Mouse (Mus musculus) stomach, postnatal 0 days (tissue): ENCODE measurements around the gene 1700028K03Rik. TPM values are rescaled to one million over a fixed set of nuclear protein-coding genes. Genes with fewer than 3 reads are reported as not detected.

Experiments used
- ATAC-seq: fragments of 200-750 bp; cut with Nextera tagmentation; 2 replicates; pipeline ENCODE4 v1.8.0; 2017; ENCODE audit not compliant: low FRiP score, low TSS enrichment
- DNase-seq: peaks from one replicate; pipeline ENCODE4 v3.0.0-alpha.2; 2016; ENCODE audit warnings: low spot score
- H3K27ac ChIP-seq: fragments of 300-500 bp; sonication (generic); replicated peaks from 2 replicates; pipeline ENCODE4 v1.5.1; 2014; ENCODE audit warnings: mild to moderate bottlenecking, control low read depth
- H3K27me3 ChIP-seq: fragments of 300-500 bp; sonication (generic); 2 replicates; pipeline ENCODE4 v1.6.1; 2014; ENCODE audit warnings: low read length; ENCODE audit not compliant: control insufficient read depth, insufficient read depth
- H3K36me3 ChIP-seq: fragments of 300-500 bp; sonication (generic); 2 replicates; pipeline ENCODE4 v1.6.1; 2014; ENCODE audit warnings: low read length, mixed read lengths; ENCODE audit not compliant: control insufficient read depth, insufficient read depth
- H3K4me1 ChIP-seq: fragments of 300-500 bp; sonication (generic); replicated peaks from 2 replicates; pipeline ENCODE4 v1.6.1; 2014; ENCODE audit warnings: antibody characterized with exemption; ENCODE audit not compliant: control insufficient read depth, insufficient read depth
- H3K4me2 ChIP-seq: fragments of 300-500 bp; sonication (generic); replicated peaks from 2 replicates; pipeline ENCODE4 v1.6.1; 2014; ENCODE audit warnings: low read depth, mild to moderate bottlenecking, control low read depth, moderate library complexity
- H3K4me3 ChIP-seq: fragments of 300-500 bp; sonication (generic); 2 replicates; pipeline ENCODE4 v1.5.1; 2014; ENCODE audit warnings: low read depth, low read length, control low read depth
- H3K9ac ChIP-seq: fragments of 300-500 bp; sonication (generic); 2 replicates; pipeline ENCODE4 v1.6.1; 2014; ENCODE audit warnings: mild to moderate bottlenecking, low read length, control low read depth, mixed read lengths
- H3K9me3 ChIP-seq: fragments of 300-500 bp; sonication (generic); 2 replicates; pipeline ENCODE4 v1.6.1; 2016; ENCODE audit warnings: low read length; ENCODE audit not compliant: control insufficient read depth
- CTCF ChIP-seq: IDR thresholded peaks from 2 replicates; pipeline ENCODE4 v1.5.1; 2016; ENCODE audit warnings: antibody characterized with exemption, low read depth, mild to moderate bottlenecking, moderate library complexity
- EP300 ChIP-seq: optimal IDR thresholded peaks from 2 replicates; pipeline ENCODE3; 2016; ENCODE audit warnings: antibody characterized with exemption
- WGBS: fragments of 180-500 bp; shearing (Covaris S2); extraction: QIAGEN DNeasy Blood & Tissue Kit; methylation state at CpG from one replicate; pipeline ENCODE4 v1.1.7; 2014; 5-methylcytosine and 5-hydroxymethylcytosine counted together
- polyA plus RNA-seq: library from polyadenylated mRNA; unstranded; fragments of >200 nt; fragmentation: Nextera tagmentation; extraction: Ambion mirVana; gene quantifications from 2 replicates; pipeline ENCODE4 v1.2.1, GENCODE M21; 2015

1700028K03Rik gene
- polyA plus RNA-seq, 1 experiment from 2014 or later = 0.04 TPM

- Histone ChIP-seq H3K9me3 (no peaks in the 10 kb centered on the region), H3K4me2 (no peak overlapping the region), H3K27ac (no peak overlapping the region), H3K4me3 (no peak overlapping the region), H3K4me1 (no peaks in the 10 kb centered on the region), H3K9ac (no peak overlapping the region), H3K36me3 (no peaks in the 10 kb centered on the region), H3K27me3 (no peaks in the 10 kb centered on the region)
- DNase-seq (no peak), ATAC-seq (0 out of 2 replicates have a peak, but pooled peaks have one; percentile 10)
- TF ChIP-seq CTCF (no peak), EP300 (no peak)
- 52% methylated on average over 4 of the region's 4 CpGs for WGBS
These were observed 11.4 kb downstream of the 1700028K03Rik start for GRCm38 (mm10) chr5:107545927-107546326.

GRCm38 (mm10) chr5:107547955-107548354 is 13.4 kb downstream of the 1700028K03Rik start:
- DNase-seq = no peak
- Histone ChIP-seq H3K27ac (no peak overlapping the region), H3K4me1 (no peaks in the 10 kb centered on the region), H3K9me3 (no peaks in the 10 kb centered on the region), H3K9ac (no peak overlapping the region), H3K27me3 (no peaks in the 10 kb centered on the region), H3K36me3 (no peaks in the 10 kb centered on the region), H3K4me3 (no peak overlapping the region), H3K4me2 (no peak overlapping the region)
- no peak for TF ChIP-seq CTCF
- no peak for TF ChIP-seq EP300
- WGBS = 81% methylated on average over 3 of the region's 3 CpGs
- no peak for ATAC-seq

GRCm38 (mm10) chr5:107548444-107548843 is 13.9 kb downstream of the 1700028K03Rik start:
- H3K27ac ChIP-seq = no peak overlapping the region
- no peaks in the 10 kb centered on the region for H3K9me3 ChIP-seq
- no peaks in the 10 kb centered on the region for H3K27me3 ChIP-seq
- no peaks in the 10 kb centered on the region for H3K4me1 ChIP-seq
- no peak overlapping the region for H3K4me2 ChIP-seq
- TF ChIP-seq CTCF (no peak), EP300 (no peak)
- no peak for ATAC-seq
- DNase-seq = no peak
- no peaks in the 10 kb centered on the region for H3K36me3 ChIP-seq
- 77% methylated on average over 3 of the region's 3 CpGs for WGBS
- H3K4me3 ChIP-seq = no peak overlapping the region
- no peak overlapping the region for H3K9ac ChIP-seq

GRCm38 (mm10) chr5:107554336-107554735 is 19.8 kb downstream of the 1700028K03Rik start:
- Histone ChIP-seq H3K9ac (no peak overlapping the region), H3K36me3 (0 out of 2 replicates have a peak, but pooled peaks cover 5% of the 10 kb centered on the region), H3K27ac (no peak overlapping the region), H3K4me2 (no peak overlapping the region), H3K4me1 (no peaks in the 10 kb centered on the region), H3K4me3 (no peak overlapping the region), H3K27me3 (no peaks in the 10 kb centered on the region), H3K9me3 (no peaks in the 10 kb centered on the region)
- 62% methylated on average over 5 of the region's 5 CpGs for WGBS
- no peak for DNase-seq
- TF ChIP-seq CTCF = no peak
- no peak for TF ChIP-seq EP300
- ATAC-seq = no peak

GRCm38 (mm10) chr5:107556969-107557368 is 22.5 kb downstream of the 1700028K03Rik start:
- H3K9ac ChIP-seq = no peak overlapping the region
- no peak overlapping the region for H3K27ac ChIP-seq
- no peak for TF ChIP-seq CTCF
- no peak for TF ChIP-seq EP300
- H3K36me3 ChIP-seq = peaks cover 7% of the 10 kb centered on the region; the same call in 1 of the 2 replicates
- no peak for ATAC-seq
- H3K9me3 ChIP-seq = no peaks in the 10 kb centered on the region
- no peak for DNase-seq
- H3K4me2 ChIP-seq = no peak overlapping the region
- H3K4me1 ChIP-seq = no peaks in the 10 kb centered on the region
- WGBS = 50% methylated on average over 3 of the region's 3 CpGs
- H3K27me3 ChIP-seq = no peaks in the 10 kb centered on the region
- H3K4me3 ChIP-seq = no peak overlapping the region

GRCm38 (mm10) chr5:107569148-107569547 is 34.6 kb downstream of the 1700028K03Rik start:
- TF ChIP-seq CTCF (no peak), EP300 (no peak)
- H3K36me3 ChIP-seq = peaks cover 13% of the 10 kb centered on the region; the same call in 1 of the 2 replicates
- H3K9me3 ChIP-seq = no peaks in the 10 kb centered on the region
- H3K27ac ChIP-seq = no peak overlapping the region
- H3K9ac ChIP-seq = no peak overlapping the region
- no peaks in the 10 kb centered on the region for H3K4me1 ChIP-seq
- DNase-seq (no peak), ATAC-seq (no peak)
- no peak overlapping the region for H3K4me2 ChIP-seq
- H3K4me3 ChIP-seq = no peak overlapping the region
- no peaks in the 10 kb centered on the region for H3K27me3 ChIP-seq
- 97% methylated on average over 9 of the region's 9 CpGs for WGBS
